Mouse (Mus musculus) heart, embryonic 15.5 days (tissue): ENCODE data around the gene Rtn4rl1. TPM values are rescaled to one million over a fixed set of nuclear protein-coding genes. Genes with fewer than 3 reads are reported as not detected.
"Not testable (repeated sequence)": the region's sequence is repeated elsewhere in the genome, so short reads cannot be mapped to it uniquely, and the experiment has no call there.

ENCODE experiments used
- ATAC-seq: fragments of 200-750 bp; cut with Nextera tagmentation; replicated peaks from 2 replicates; pipeline ENCODE4 v1.8.0; 2017; ENCODE audit warnings: low read depth, moderate TSS enrichment; ENCODE audit not compliant: insufficient number of reproducible peaks, insufficient read depth, low FRiP score
- H3K27ac ChIP-seq: fragments of 300-500 bp; sonication (generic); 2 replicates; pipeline ENCODE4 v1.5.1; 2015; ENCODE audit warnings: mild to moderate bottlenecking, inconsistent platforms
- H3K27me3 ChIP-seq: fragments of 300-500 bp; sonication (generic); 2 replicates; pipeline ENCODE4 v1.6.1; 2015; ENCODE audit warnings: inconsistent platforms
- H3K36me3 ChIP-seq: fragments of 300-500 bp; sonication (generic); 2 replicates; pipeline ENCODE4 v1.6.1; 2015; ENCODE audit warnings: mild to moderate bottlenecking, inconsistent platforms
- H3K4me1 ChIP-seq: fragments of 300-500 bp; sonication (generic); replicated peaks from 2 replicates; pipeline ENCODE4 v1.6.1; 2015; ENCODE audit warnings: inconsistent platforms
- H3K4me2 ChIP-seq: fragments of 300-500 bp; sonication (generic); 2 replicates; pipeline ENCODE4 v1.6.1; 2015; ENCODE audit warnings: inconsistent platforms, mild to moderate bottlenecking, moderate library complexity
- H3K4me3 ChIP-seq: fragments of 300-500 bp; sonication (generic); 2 replicates; pipeline ENCODE4 v1.5.1; 2015; ENCODE audit warnings: mild to moderate bottlenecking, inconsistent platforms
- H3K9ac ChIP-seq: fragments of 300-500 bp; sonication (generic); 2 replicates; pipeline ENCODE4 v1.6.1; 2015; ENCODE audit warnings: mild to moderate bottlenecking, inconsistent platforms
- H3K9me3 ChIP-seq: fragments of 300-500 bp; sonication (generic); replicated peaks from 2 replicates; pipeline ENCODE4 v1.6.1; 2016; ENCODE audit warnings: inconsistent platforms
- WGBS: fragments of 180-500 bp; shearing (Covaris S2); methylation state at CpG from one replicate; pipeline ENCODE4 v1.1.7; 2015; ENCODE audit warnings: mixed read lengths; 5-methylcytosine and 5-hydroxymethylcytosine counted together
- polyA plus RNA-seq: library from polyadenylated mRNA; unstranded; fragments of >200 nt; fragmentation: Nextera tagmentation; extraction: Ambion mirVana; gene quantifications from 2 replicates; pipeline ENCODE4 v1.2.1, GENCODE M21; 2015

Rtn4rl1 gene
- polyA plus RNA-seq, 1 experiment from 2014 or later: 12.4 TPM

DNA sequence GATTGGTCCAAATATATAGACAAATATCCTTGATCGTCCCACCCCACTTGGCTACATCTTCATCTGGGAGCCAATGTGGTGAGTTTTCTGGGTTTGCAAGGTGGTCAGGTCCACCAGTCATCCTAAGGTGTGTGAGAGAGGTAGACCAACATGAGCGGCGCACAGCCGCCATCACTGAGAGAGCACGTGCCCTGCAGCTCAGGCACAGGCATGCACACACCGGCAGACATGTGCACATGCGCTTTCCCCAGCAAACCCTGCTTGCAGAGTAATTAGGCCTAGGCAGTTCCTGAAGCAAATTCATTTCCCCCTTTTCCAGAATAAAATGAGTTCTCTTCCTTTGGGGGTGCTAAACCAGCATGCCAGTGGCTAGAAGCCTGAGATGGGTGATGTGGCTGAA lies 98.7 kb downstream of the Rtn4rl1 start:
- no peak overlapping the region for H3K9ac ChIP-seq
- WGBS: 83% methylated on average over 7 of the region's 7 CpGs
- no peak overlapping the region for H3K4me2 ChIP-seq
- peaks cover 83% of the 10 kb centered on the region for H3K4me1 ChIP-seq
- H3K4me3 ChIP-seq: no peak overlapping the region
- peaks cover 9% of the 10 kb centered on the region for H3K27me3 ChIP-seq
- H3K27ac ChIP-seq: no peak overlapping the region
- H3K9me3 ChIP-seq: no peaks in the 10 kb centered on the region
- no peak for ATAC-seq
- no peaks in the 10 kb centered on the region for H3K36me3 ChIP-seq

DNA sequence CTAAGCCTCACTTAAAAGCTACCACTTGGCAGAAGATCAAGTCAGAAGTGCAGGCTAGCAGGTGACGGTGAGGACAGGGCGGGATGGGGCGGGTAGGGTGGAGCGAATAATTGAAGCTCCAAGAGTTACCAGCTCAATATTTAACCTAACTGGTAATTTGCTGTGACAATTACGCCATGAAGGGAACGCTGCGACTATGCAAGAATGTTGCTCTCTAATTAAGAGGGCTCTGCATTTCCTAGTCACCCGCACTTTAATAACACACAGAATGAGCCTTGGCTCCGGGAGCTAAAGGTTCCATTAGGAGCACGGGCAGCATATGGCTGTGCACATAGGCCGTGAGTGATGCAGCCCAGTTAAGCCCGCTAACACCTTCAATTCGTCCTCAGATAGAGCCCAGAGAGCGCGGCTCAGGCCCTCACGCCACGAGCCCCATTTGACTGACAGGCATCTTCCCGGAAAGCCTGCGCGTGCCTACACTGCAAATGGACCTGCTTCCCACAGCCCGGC lies 100.3 kb downstream of the Rtn4rl1 start:
- Histone ChIP-seq H3K9ac (no peak overlapping the region), H3K9me3 (no peaks in the 10 kb centered on the region), H3K36me3 (no peaks in the 10 kb centered on the region), H3K4me2 (peak overlapping the region; percentile 35; the same call in 1 of the 2 replicates), H3K4me3 (no peak overlapping the region), H3K27ac (peak overlapping the region; percentile 82), H3K4me1 (peaks cover 85% of the 10 kb centered on the region), H3K27me3 (peaks cover 9% of the 10 kb centered on the region)
- 39% methylated on average over 21 of the region's 21 CpGs for WGBS
- no peak for ATAC-seq

DNA sequence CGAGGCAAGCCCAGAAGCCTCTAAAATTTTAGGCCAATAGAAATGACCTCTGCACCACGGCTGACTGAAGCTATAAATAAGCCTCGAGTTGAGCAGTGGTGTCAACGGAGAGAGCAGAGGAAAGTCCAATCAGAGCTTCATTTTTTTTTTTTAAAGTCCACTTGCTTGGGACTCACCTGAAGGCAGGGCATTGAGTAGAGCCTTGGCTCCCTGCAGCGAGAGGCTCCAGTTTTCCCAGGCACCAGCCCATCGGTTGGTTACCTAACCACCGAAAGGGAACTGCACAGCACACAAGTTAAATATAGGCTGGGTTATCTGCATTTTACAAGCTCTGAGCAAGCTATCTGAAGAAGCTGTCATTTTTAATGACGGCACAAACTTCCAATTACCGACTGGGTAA lies 101.3 kb downstream of the Rtn4rl1 start:
- Histone ChIP-seq H3K9me3 (no peaks in the 10 kb centered on the region), H3K4me2 (peak overlapping the region; percentile 35), H3K9ac (no peak overlapping the region), H3K27ac (peak overlapping the region; percentile 82), H3K4me3 (no peak overlapping the region), H3K36me3 (no peaks in the 10 kb centered on the region), H3K4me1 (peaks cover 81% of the 10 kb centered on the region), H3K27me3 (peaks cover 9% of the 10 kb centered on the region)
- ATAC-seq: no peak
- 29% methylated on average over 9 of the region's 9 CpGs for WGBS

DNA sequence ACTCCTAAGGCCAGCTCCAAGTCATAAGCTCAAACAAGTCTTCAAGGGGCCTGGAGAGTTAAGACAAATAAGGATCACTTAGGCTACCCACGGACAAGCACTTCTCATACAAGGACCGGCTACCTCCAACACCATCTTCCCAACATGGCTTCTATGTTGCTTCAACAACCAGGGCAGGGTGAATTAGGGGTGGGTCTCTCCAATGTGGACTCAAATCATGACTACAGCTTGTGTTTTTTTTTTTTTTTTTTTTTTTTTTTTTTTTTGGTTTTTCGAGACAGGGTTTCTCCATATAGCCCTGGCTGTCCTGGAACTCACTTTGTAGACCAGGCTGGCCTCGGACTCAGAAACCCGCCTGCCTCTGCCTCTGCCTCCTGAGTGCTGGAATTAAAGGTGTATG lies 102.0 kb downstream of the Rtn4rl1 start:
- H3K4me1 ChIP-seq: peaks cover 77% of the 10 kb centered on the region
- not testable (repeated sequence) for H3K36me3 ChIP-seq, H3K27me3 ChIP-seq, H3K9ac ChIP-seq, H3K4me3 ChIP-seq, ATAC-seq, H3K9me3 ChIP-seq
- 0 out of 2 replicates have a peak overlapping the region, but pooled peaks have one; percentile 2 for H3K4me2 ChIP-seq
- WGBS: 91% methylated on average over 5 of the region's 5 CpGs
- H3K27ac ChIP-seq: peak overlapping the region; percentile 82

DNA sequence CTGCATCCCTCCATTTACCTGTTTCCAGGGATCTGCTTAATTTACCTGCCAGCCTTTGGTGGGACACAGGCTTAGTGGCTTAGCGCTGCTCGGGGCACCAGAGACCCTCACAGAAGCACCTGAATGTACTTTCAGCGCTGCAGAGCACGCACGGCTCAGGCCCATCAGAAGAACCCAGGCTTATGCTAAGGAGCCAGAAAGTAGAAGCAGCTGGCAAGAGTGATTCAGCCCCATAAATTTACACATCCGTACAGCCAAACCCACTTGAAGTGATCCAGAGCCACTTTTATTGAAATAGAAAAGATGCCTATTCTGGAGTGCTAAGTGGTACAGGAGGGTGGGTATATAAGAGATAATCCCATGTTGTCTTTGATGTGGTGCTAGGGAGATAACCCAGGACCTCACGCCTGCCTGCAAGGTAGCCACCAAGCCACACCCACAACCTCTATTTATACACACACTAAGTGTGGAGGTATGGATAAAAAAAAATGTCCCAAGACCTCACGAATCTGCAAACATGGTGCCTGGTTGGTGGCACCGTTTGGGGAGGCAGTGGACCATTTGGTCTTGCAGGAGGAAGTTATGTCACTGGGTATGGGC lies 102.9 kb downstream of the Rtn4rl1 start:
- Histone ChIP-seq H3K9me3 (no peaks in the 10 kb centered on the region), H3K4me2 (no peak overlapping the region), H3K27ac (peak overlapping the region; percentile 82), H3K4me1 (peaks cover 69% of the 10 kb centered on the region), H3K27me3 (peaks cover 9% of the 10 kb centered on the region), H3K36me3 (peaks cover 13% of the 10 kb centered on the region), H3K9ac (no peak overlapping the region), H3K4me3 (no peak overlapping the region)
- WGBS: 54% methylated on average over 9 of the region's 9 CpGs
- ATAC-seq: no peak

DNA sequence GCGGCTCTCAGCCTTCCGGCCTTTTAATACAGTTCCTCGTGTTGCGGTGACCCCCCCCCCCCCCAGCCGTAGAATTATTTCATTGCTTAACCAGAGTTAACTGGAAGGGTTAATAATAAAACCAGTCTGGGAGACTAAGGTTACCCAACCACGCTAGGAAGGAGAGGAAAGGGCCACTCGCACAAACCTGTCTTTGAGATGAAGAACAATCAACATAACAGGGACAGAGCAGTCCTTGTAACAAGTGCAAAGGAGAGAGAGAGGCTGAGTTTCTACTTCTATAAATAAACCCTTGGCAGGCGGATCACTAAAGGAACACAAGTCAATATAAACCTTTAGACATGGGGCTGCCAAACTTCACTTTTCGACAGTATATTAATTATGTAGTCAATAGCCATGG lies 104.0 kb downstream of the Rtn4rl1 start:
- Histone ChIP-seq H3K36me3 (peaks cover 21% of the 10 kb centered on the region), H3K4me3 (no peak overlapping the region), H3K4me2 (peak overlapping the region; percentile 36), H3K27me3 (no peaks in the 10 kb centered on the region), H3K4me1 (peaks cover 58% of the 10 kb centered on the region), H3K27ac (peak overlapping the region; percentile 82), H3K9me3 (no peaks in the 10 kb centered on the region), H3K9ac (no peak overlapping the region)
- ATAC-seq: no peak
- WGBS: 57% methylated on average over 9 of the region's 9 CpGs

DNA sequence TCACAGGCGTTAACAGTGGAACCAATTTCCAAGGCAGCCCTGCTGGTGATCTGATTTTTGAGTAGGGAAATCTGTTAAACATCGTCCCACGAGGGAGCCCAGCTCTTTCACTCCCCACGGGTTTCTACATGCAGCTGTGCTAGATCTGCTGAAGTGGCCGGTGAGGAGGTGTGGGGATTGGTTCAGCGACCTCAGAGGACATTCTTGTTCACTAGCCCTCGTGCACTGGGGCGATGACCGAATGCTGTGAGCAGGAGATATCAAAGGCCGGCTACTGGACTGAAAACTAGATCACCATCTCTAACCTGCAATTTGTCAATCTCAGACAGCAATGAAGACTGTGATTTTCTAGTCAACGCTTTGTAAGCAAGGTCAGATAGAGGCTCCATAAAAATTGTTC lies 104.9 kb downstream of the Rtn4rl1 start:
- WGBS: 28% methylated on average over 11 of the region's 11 CpGs
- H3K27me3 ChIP-seq: no peaks in the 10 kb centered on the region
- H3K36me3 ChIP-seq: peaks cover 21% of the 10 kb centered on the region
- 0 out of 2 replicates have a peak overlapping the region, but pooled peaks have one; percentile 2 for H3K9ac ChIP-seq
- no peak overlapping the region for H3K4me3 ChIP-seq
- peak overlapping the region; percentile 82 for H3K27ac ChIP-seq
- no peak overlapping the region for H3K4me2 ChIP-seq
- H3K4me1 ChIP-seq: peaks cover 49% of the 10 kb centered on the region
- no peak for ATAC-seq
- no peaks in the 10 kb centered on the region for H3K9me3 ChIP-seq

DNA sequence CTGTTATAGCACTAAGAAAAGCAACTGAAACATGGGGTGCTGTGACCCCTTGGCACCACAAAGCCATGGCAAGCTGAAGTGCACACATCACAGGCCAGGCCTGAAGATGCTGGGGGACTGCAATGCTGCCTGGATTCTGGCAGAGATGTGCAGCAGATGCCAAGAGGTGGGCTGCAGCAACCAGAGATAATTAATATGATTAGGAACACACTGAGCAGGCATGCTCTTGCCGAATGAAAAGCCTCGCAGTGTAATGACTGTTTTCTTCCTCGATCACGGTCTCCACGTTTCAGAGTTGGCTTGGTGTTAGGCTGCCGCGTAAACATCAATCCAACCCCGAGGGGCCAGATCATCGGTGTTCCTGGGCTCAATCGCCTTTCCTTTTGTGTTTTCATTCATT lies 106.2 kb downstream of the Rtn4rl1 start:
- Histone ChIP-seq H3K4me2 (no peak overlapping the region), H3K36me3 (peaks cover 21% of the 10 kb centered on the region), H3K4me1 (peaks cover 37% of the 10 kb centered on the region), H3K4me3 (no peak overlapping the region), H3K9ac (no peak overlapping the region), H3K27ac (no peak overlapping the region), H3K9me3 (no peaks in the 10 kb centered on the region), H3K27me3 (no peaks in the 10 kb centered on the region)
- 93% methylated on average over 10 of the region's 10 CpGs for WGBS
- ATAC-seq: no peak

DNA sequence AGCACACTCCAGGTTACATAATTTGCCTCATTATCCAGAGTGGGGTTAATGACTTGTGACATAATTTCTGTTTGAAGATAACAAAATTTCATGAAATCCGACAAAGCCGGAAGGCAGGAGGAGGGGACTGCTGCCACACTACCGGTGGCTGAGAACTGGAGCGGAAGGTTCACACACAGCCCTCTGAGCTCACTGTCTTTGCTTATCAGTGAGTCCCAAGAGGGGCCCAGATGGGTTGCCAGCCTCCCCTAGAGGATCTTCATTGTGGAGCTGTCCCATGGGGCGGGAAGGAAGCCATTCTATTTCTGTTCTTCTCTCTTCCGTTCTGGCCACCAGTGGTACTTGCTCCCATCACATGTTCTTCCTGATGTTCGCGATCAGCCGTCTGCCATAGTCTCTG lies 107.4 kb downstream of the Rtn4rl1 start:
- Histone ChIP-seq H3K27me3 (no peaks in the 10 kb centered on the region), H3K9ac (no peak overlapping the region), H3K4me2 (no peak overlapping the region), H3K4me3 (no peak overlapping the region), H3K9me3 (no peaks in the 10 kb centered on the region), H3K36me3 (peaks cover 29% of the 10 kb centered on the region), H3K4me1 (peaks cover 28% of the 10 kb centered on the region), H3K27ac (no peak overlapping the region)
- WGBS: 72% methylated on average over 9 of the region's 9 CpGs
- ATAC-seq: no peak

DNA sequence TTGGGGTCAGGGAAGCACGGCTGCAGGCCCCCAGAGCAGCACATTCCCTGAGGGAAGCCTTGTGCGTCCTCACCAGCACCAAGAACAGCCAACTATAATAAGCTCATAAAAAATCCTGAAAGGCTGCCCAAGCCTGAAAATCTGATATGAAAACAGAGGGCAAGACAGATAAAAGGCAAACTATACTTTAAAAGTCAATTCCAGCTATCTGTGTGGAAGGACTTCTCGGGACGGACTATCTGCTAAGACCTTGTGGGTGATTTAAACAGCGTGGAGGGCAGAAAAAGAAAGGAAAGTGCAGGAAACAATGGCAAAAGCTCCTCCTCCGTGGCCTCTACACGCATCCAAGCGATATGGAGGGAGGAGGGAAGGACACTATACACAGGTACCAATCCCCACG lies 111.2 kb downstream of the Rtn4rl1 start:
- whole genome bisulfite sequencing: 81% methylated on average over 9 of the region's 9 CpGs
- Histone ChIP-seq H3K4me1 (no peaks in the 10 kb centered on the region), H3K27me3 (no peaks in the 10 kb centered on the region), H3K36me3 (peaks cover 61% of the 10 kb centered on the region), H3K9me3 (no peaks in the 10 kb centered on the region), H3K27ac (no peak overlapping the region), H3K4me2 (no peak overlapping the region), H3K9ac (no peak overlapping the region), H3K4me3 (no peak overlapping the region)
- ATAC-seq: no peak

DNA sequence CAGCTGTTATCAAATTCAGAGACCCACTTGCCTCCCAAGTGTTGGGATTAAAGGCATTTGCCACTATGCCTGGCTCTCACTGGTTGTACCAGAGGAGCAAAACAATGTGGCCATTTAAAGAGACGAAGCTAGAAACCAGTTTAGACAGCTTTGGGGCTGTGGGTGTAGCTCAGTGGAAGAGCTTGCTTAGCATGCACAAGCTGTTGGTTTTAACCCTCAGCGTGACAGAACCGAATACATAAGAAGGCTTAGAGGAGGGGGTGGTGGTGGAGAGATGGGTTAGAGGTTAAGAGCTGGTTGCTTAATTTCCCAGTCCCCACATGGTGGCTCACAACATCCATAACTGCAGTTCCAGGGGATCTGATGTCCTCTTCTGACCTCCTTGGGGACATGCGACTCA lies 115.1 kb downstream of the Rtn4rl1 start:
- 79% methylated on average over 4 of the region's 4 CpGs for WGBS
- H3K4me3 ChIP-seq: no peak overlapping the region
- ATAC-seq: no peak

DNA sequence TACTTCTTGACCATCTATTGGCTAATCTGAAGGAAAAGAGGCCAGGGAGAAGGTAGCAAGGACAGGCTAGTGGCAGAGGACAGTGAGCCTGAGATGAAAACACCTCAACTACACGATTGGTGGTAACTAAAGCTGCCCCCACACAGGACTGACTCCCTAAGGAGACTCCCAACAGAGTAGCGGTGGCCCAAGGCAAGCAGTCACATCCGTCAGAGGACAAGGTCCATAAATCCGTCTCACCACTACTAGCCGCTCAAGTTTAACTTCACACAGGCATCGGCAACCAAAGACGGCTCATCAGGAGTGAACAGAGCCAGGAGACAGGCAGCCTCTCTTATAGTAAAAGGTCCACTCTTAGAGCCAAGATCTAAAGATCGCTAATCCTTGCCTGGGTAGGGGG lies 117.2 kb downstream of the Rtn4rl1 start:
- WGBS: 88% methylated on average over 8 of the region's 8 CpGs
- ATAC-seq: no peak
- Histone ChIP-seq H3K4me2 (no peak overlapping the region), H3K9me3 (no peaks in the 10 kb centered on the region), H3K4me1 (no peaks in the 10 kb centered on the region), H3K4me3 (no peak overlapping the region), H3K27me3 (no peaks in the 10 kb centered on the region), H3K27ac (no peak overlapping the region), H3K36me3 (peaks cover 79% of the 10 kb centered on the region), H3K9ac (no peak overlapping the region)

More for the DNA sequence above, 115.1 kb downstream of the Rtn4rl1 start:
- Histone ChIP-seq H3K4me2 (no peak overlapping the region), H3K9ac (no peak overlapping the region), H3K9me3 (no peaks in the 10 kb centered on the region), H3K27ac (no peak overlapping the region), H3K27me3 (no peaks in the 10 kb centered on the region), H3K36me3 (peaks cover 72% of the 10 kb centered on the region), H3K4me1 (no peaks in the 10 kb centered on the region)
